Mouse (Mus musculus) forebrain, embryonic 14.5 days (tissue): ENCODE results near the gene Ppm1e. TPM values are rescaled to one million over a fixed set of nuclear protein-coding genes. Genes with fewer than 3 reads are reported as not detected.
"Not testable (repeated sequence)": the region's sequence is repeated elsewhere in the genome, so short reads cannot be mapped to it uniquely, and the experiment has no call there.

Experiments
- ATAC-seq: fragments of 200-750 bp; cut with Nextera tagmentation; 2 replicates; pipeline ENCODE4 v1.8.0; 2017; ENCODE audit warnings: mild to moderate bottlenecking, moderate library complexity
- DNase-seq: peaks from one replicate; pipeline ENCODE4 v3.0.0-alpha.2; 2015; ENCODE audit warnings: low spot score
- H3K27ac ChIP-seq: fragments of 300-500 bp; sonication (generic); 2 replicates; pipeline ENCODE4 v1.5.1; 2014; ENCODE audit warnings: low read depth, mild to moderate bottlenecking, control low read depth, low read length, moderate library complexity
- H3K27me3 ChIP-seq: fragments of 300-500 bp; sonication (generic); replicated peaks from 2 replicates; pipeline ENCODE4 v1.6.1; 2014; ENCODE audit warnings: low read length, control low read depth, mixed read lengths; ENCODE audit not compliant: control insufficient read depth, insufficient read depth
- H3K36me3 ChIP-seq: fragments of 300-500 bp; sonication (generic); 2 replicates; pipeline ENCODE4 v1.6.1; 2014; ENCODE audit warnings: low read length, control low read depth; ENCODE audit not compliant: control insufficient read depth, insufficient read depth
- H3K4me1 ChIP-seq: fragments of 300-500 bp; sonication (generic); 2 replicates; pipeline ENCODE4 v1.6.1; 2014; ENCODE audit warnings: antibody characterized with exemption, low read length, control low read depth; ENCODE audit not compliant: control insufficient read depth, insufficient read depth
- H3K4me2 ChIP-seq: fragments of 300-500 bp; sonication (generic); 2 replicates; pipeline ENCODE4 v1.6.1; 2014; ENCODE audit warnings: mild to moderate bottlenecking, control low read depth, low read length
- H3K4me3 ChIP-seq: fragments of 300-500 bp; sonication (generic); 2 replicates; pipeline ENCODE4 v1.5.1; 2014; ENCODE audit warnings: low read depth, low read length, control low read depth
- H3K9ac ChIP-seq: fragments of 300-500 bp; sonication (generic); 2 replicates; pipeline ENCODE4 v1.6.1; 2014; ENCODE audit warnings: mild to moderate bottlenecking, low read length, control low read depth, moderate library complexity
- H3K9me3 ChIP-seq: fragments of 300-500 bp; sonication (generic); replicated peaks from 2 replicates; pipeline ENCODE4 v1.6.1; 2016; ENCODE audit warnings: low read length, control low read depth, mixed read lengths; ENCODE audit not compliant: control insufficient read depth
- WGBS: fragments of 180-500 bp; shearing (Covaris S2); extraction: QIAGEN DNeasy Blood & Tissue Kit; methylation state at CpG from one replicate; pipeline ENCODE4 v1.1.7; 2014; 5-methylcytosine and 5-hydroxymethylcytosine counted together
- polyA plus RNA-seq: library from polyadenylated mRNA; unstranded; fragments of >200 nt; fragmentation: Nextera tagmentation; extraction: Ambion mirVana; gene quantifications from 2 replicates; pipeline ENCODE4 v1.2.1, GENCODE M21; 2014

Gene Ppm1e
- polyA plus RNA-seq, 1 experiment from 2014 or later, result 22.3 TPM

DNA sequence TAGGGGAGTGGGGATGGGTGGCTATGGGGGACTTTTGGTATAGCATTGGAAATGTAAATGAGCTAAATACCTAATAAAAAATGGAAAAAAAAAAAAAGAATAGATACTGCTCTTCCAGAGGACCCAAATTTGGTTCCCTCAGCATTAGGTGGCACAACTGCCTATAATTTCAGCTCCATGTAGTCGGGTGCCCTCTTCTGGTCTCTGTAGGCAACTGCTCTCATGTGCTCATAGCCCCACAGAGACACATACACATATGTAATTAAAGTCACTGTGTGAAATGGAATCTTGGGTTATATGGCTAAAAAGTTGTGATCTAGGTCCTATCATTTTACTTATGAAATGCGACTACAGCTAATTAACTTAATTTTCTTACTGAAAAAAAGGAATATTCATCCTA lies 90.0 kb downstream of the Ppm1e start:
- 91% methylated on average over 2 of the region's 2 CpGs for WGBS
- H3K4me2 ChIP-seq, result no peak overlapping the region
- H3K27ac ChIP-seq, result no peak overlapping the region
- no peak overlapping the region for H3K4me3 ChIP-seq
- H3K9me3 ChIP-seq, result no peaks in the 10 kb centered on the region
- H3K27me3 ChIP-seq, result no peaks in the 10 kb centered on the region
- DNase-seq, result no peak
- peaks cover 8% of the 10 kb centered on the region; the same call in 1 of the 2 replicates for H3K4me1 ChIP-seq
- H3K9ac ChIP-seq, result no peak overlapping the region
- no peak for ATAC-seq
- no peaks in the 10 kb centered on the region for H3K36me3 ChIP-seq

DNA sequence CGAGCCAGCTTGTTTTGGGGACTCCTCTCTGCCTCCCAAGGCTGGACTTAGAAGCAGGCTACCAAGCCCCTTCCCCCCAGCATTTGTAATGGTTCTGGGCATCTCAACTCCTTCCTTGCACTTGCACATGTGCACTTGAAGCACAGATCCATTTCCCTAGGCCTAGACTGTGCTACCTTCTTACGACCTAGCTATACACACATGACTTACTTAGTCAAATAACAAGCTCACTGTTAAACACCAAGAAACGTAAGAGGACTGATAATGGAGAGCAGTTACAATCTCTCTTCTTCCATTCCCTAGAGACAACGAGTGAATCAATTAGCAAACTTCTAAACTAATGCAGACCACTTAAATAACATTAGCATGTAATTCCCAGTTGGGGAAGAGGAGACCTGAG lies 92.6 kb downstream of the Ppm1e start:
- Histone ChIP-seq H3K36me3 (no peaks in the 10 kb centered on the region), H3K27ac (no peak overlapping the region), H3K4me2 (no peak overlapping the region), H3K9ac (no peak overlapping the region), H3K27me3 (no peaks in the 10 kb centered on the region), H3K9me3 (no peaks in the 10 kb centered on the region), H3K4me1 (peaks cover 7% of the 10 kb centered on the region; the same call in 1 of the 2 replicates), H3K4me3 (no peak overlapping the region)
- no peak for DNase-seq
- WGBS, result 71% methylated on average over 4 of the region's 4 CpGs
- no peak for ATAC-seq

DNA sequence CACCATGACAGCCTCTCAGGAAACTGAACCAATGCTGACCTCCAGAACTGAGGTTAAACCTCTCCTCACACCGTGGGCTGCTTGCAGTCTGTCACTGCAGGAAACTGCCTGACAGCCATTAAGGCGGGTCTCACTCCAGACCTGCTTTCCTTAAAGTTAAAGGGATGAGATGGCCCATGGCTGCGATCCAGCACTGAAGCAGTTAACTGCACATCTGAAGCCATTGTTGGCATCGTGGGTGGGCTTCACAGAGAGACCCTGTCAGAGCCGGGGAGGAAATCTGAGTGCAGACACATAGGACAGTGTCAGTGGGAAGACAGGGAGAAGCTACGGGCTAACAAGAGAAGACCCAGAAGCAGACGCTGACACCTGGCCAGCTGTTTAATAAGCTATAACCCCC lies 94.9 kb downstream of the Ppm1e start:
- Histone ChIP-seq H3K36me3 (no peaks in the 10 kb centered on the region), H3K9ac (no peak overlapping the region), H3K27me3 (no peaks in the 10 kb centered on the region), H3K9me3 (no peaks in the 10 kb centered on the region), H3K27ac (no peak overlapping the region), H3K4me3 (no peak overlapping the region), H3K4me1 (no peaks in the 10 kb centered on the region; the same call in 1 of the 2 replicates), H3K4me2 (no peak overlapping the region)
- ATAC-seq (no peak), DNase-seq (no peak)
- WGBS, result 30% methylated on average over 7 of the region's 7 CpGs

DNA sequence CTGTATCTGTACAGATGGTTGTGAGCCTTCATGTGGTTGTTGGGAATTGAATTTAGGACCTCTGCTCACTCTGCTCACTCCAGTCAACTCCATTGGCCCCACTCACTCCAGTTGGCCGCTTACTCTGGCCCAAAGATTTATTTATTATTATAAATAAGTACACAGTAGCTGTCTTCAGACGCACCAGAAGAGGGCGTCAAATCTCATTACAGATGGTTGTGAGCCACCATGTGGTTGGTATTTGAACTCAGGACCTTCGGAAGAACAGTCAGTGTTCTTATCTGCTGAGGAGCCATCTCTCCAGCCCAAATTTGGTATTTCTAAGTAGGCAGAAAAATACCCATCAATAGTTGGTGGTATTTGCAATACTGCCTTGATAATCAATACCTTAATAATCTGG lies 97.1 kb downstream of the Ppm1e start:
- not testable (repeated sequence) for H3K9ac ChIP-seq, H3K27me3 ChIP-seq, H3K9me3 ChIP-seq, H3K4me2 ChIP-seq, H3K4me3 ChIP-seq, H3K4me1 ChIP-seq, H3K27ac ChIP-seq, ATAC-seq, DNase-seq, H3K36me3 ChIP-seq
- whole genome bisulfite sequencing, result 79% methylated on average over 4 of the region's 4 CpGs

DNA sequence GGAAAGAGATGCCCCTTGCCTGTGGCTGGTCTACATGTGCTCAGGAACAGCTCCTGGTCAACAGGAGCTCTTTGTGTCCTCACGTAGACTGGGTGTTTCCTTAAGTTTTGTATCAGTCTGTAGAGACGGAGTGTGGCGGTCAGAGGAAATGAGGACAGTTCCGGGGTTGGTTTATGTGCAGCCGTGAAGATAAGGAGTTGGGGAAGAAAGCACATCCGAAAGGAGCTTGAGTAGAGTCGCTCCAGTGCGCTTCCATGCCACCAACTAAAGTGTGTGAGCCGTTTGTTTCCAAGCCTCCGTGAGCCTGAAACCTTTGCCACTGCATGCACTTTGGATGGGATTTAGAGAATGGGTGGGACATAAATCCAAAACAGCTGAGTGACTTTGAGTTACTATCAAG lies 99.0 kb downstream of the Ppm1e start:
- DNase-seq, result no peak
- H3K4me3 ChIP-seq, result no peak overlapping the region
- ATAC-seq, result no peak
- no peak overlapping the region for H3K4me2 ChIP-seq
- H3K36me3 ChIP-seq, result no peaks in the 10 kb centered on the region
- no peak overlapping the region for H3K9ac ChIP-seq
- H3K9me3 ChIP-seq, result no peaks in the 10 kb centered on the region
- no peaks in the 10 kb centered on the region; the same call in 1 of the 2 replicates for H3K4me1 ChIP-seq
- no peaks in the 10 kb centered on the region for H3K27me3 ChIP-seq
- 93% methylated on average over 10 of the region's 10 CpGs for WGBS
- no peak overlapping the region for H3K27ac ChIP-seq

DNA sequence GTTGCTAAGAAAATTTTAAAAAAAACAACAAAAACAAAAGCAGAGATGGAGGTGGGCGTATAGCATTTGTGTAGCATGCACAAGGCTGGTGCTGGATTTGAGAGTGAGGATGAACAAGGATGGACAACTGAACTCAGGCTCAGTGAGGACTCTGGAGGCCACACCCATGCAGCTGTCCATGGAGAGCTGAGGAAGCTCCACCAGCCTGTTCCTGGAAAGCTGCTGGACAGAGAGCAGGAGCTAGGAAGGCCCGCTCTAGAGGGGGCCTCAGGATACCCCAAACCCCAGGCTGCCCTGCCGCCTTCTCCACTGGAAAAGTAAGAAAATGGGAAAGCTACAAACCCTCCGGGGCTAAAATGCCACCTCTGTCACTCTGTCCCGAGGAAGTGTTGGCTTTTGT lies 101.5 kb downstream of the Ppm1e start:
- no peaks in the 10 kb centered on the region for H3K4me1 ChIP-seq
- no peak overlapping the region for H3K4me3 ChIP-seq
- no peak overlapping the region for H3K9ac ChIP-seq
- ATAC-seq (no peak), DNase-seq (no peak)
- H3K36me3 ChIP-seq, result no peaks in the 10 kb centered on the region
- H3K27me3 ChIP-seq, result no peaks in the 10 kb centered on the region
- H3K27ac ChIP-seq, result no peak overlapping the region
- 96% methylated on average over 5 of the region's 5 CpGs for WGBS
- no peak overlapping the region for H3K4me2 ChIP-seq
- no peaks in the 10 kb centered on the region for H3K9me3 ChIP-seq

DNA sequence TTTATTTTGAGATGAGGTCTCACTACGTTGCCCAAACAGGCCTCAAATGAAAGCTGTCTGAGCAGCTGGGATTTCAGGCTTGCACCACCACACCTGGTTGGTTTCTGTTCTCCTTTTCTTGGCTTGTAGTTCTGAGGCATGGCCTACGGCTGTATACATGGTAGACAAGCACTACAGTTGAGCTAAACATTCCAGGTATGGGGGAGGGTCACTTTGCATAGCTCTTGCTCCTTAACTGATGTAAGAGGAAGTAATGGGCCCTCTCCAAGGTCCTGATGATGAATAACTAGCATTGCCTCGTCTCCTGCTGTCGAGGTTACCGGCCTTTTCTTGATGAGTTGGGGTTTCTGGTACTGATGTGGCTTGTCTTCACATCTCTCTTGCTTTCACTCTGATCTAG lies 104.7 kb downstream of the Ppm1e start:
- no peak overlapping the region for H3K27ac ChIP-seq
- no peak overlapping the region for H3K4me3 ChIP-seq
- no peak overlapping the region for H3K9ac ChIP-seq
- no peaks in the 10 kb centered on the region for H3K27me3 ChIP-seq
- ATAC-seq (no peak), DNase-seq (no peak)
- no peaks in the 10 kb centered on the region for H3K4me1 ChIP-seq
- no peak overlapping the region for H3K4me2 ChIP-seq
- no peaks in the 10 kb centered on the region for H3K36me3 ChIP-seq
- no peaks in the 10 kb centered on the region for H3K9me3 ChIP-seq
- 70% methylated on average over 5 of the region's 5 CpGs for WGBS

DNA sequence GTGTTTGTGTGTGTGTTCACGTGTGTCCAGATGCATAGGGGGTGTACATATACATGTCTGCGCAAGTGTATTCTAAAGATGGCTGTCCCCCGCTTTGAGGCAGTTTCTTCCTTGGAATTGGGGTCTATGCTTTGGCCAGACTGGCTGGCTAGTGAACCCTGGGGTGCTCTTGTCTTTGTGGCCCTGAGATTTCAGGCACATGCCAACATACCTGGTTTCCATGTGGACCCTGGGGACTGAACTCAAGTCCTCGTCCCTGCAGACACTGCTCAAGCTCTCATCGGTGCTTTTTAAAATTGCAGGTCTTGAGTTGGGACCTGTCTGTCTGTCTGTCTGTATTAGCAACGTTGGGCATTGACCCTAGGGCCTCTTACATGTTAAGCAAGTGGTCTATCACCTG lies 105.5 kb downstream of the Ppm1e start:
- WGBS, result 94% methylated on average over 6 of the region's 6 CpGs
- no peak overlapping the region for H3K4me2 ChIP-seq

DNA sequence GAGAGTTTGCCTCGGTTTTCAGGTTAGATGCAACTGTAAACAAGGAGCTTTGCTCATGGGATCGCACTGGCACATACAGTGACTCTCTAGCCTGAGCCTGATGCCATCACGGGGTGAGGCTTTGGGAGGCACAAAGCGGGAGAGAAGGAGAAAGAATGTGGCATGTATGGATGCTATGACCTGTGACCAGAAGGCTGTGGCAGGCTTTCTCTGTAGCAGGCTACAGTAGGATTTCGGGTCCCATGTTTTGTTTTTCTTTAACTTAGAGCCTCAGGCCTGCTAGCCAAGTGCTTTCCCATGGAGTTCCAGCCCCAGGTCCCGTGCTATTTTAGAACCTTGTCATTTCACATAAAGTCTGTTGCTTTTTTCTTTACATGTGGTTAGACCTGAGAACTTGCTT lies 108.7 kb downstream of the Ppm1e start:
- Histone ChIP-seq H3K27ac (no peak overlapping the region), H3K4me1 (peaks cover 5% of the 10 kb centered on the region; the same call in 1 of the 2 replicates), H3K9me3 (no peaks in the 10 kb centered on the region), H3K36me3 (no peaks in the 10 kb centered on the region), H3K4me2 (no peak overlapping the region), H3K4me3 (no peak overlapping the region), H3K27me3 (no peaks in the 10 kb centered on the region), H3K9ac (no peak overlapping the region)
- 83% methylated on average over 6 of the region's 6 CpGs for WGBS
- no peak for DNase-seq
- no peak for ATAC-seq

More for the DNA sequence above, 105.5 kb downstream of the Ppm1e start:
- no peak overlapping the region for H3K4me3 ChIP-seq
- H3K9ac ChIP-seq, result no peak overlapping the region
- ATAC-seq (no peak), DNase-seq (no peak)
- H3K27ac ChIP-seq, result no peak overlapping the region
- no peaks in the 10 kb centered on the region for H3K4me1 ChIP-seq
- H3K36me3 ChIP-seq, result no peaks in the 10 kb centered on the region
- no peaks in the 10 kb centered on the region for H3K9me3 ChIP-seq
- no peaks in the 10 kb centered on the region for H3K27me3 ChIP-seq
